Mouse (Mus musculus): ENCODE measurements around the gene Cnpy3.

The Cnpy3 gene

GRCm38 (mm10) chr17:46763544-46763943 lies 11.5 kb upstream of the Cnpy3 start, which contains the start of gene Ptcra:
Gene Ptcra, minus strand, starts transcription at chr17:46763712.
- no peak for DNase-seq

GRCm38 (mm10) chr17:46758753-46759152 lies 6.7 kb upstream of the Cnpy3 start:
- no peak for DNase-seq

- peak; percentile 71 for DNase-seq
Measured at GRCm38 (mm10) chr17:46751056-46751793, 789 bp downstream of the Cnpy3 start.

GRCm38 (mm10) chr17:46750580-46750979 lies 1.4 kb downstream of the Cnpy3 start:
- DNase-seq: no peak

- no peak for DNase-seq
Measured at GRCm38 (mm10) chr17:46749282-46749681, 2.7 kb downstream of the Cnpy3 start.

- no peak for DNase-seq
Measured at GRCm38 (mm10) chr17:46747806-46748205, 4.2 kb downstream of the Cnpy3 start.

- no peak for DNase-seq
Measured at GRCm38 (mm10) chr17:46747234-46747633, 4.8 kb downstream of the Cnpy3 start.

- no peak for DNase-seq
Measured at GRCm38 (mm10) chr17:46745506-46745905, 6.5 kb downstream of the Cnpy3 start.

GRCm38 (mm10) chr17:46742986-46743385 lies 9.0 kb downstream of the Cnpy3 start:
- DNase-seq: no peak

- DNase-seq: no peak
Measured at GRCm38 (mm10) chr17:46741305-46741704, 10.7 kb downstream of the Cnpy3 start.

GRCm38 (mm10) chr17:46736160-46736559 lies 15.9 kb downstream of the Cnpy3 start:
- no peak for DNase-seq

- no peak for DNase-seq
Measured at GRCm38 (mm10) chr17:46735287-46735686, 16.7 kb downstream of the Cnpy3 start.

- DNase-seq: no peak
Measured at GRCm38 (mm10) chr17:46734055-46734454, 18.0 kb downstream of the Cnpy3 start.

GRCm38 (mm10) chr17:46728904-46729318 lies 23.1 kb downstream of the Cnpy3 start, which contains the start of gene Gnmt:
Gene Gnmt, minus strand, starts transcription at chr17:46729168.
- peak; percentile 94 for DNase-seq

- DNase-seq: no peak
Measured at GRCm38 (mm10) chr17:46728496-46728895, 23.5 kb downstream of the Cnpy3 start.

GRCm38 (mm10) chr17:46728021-46728420 lies 24.0 kb downstream of the Cnpy3 start:
- peak; percentile 69 for DNase-seq

GRCm38 (mm10) chr17:46727271-46727670 lies 24.7 kb downstream of the Cnpy3 start:
- DNase-seq: peak; percentile 23

- DNase-seq: no peak
Measured at GRCm38 (mm10) chr17:46725731-46726645, 26.0 kb downstream of the Cnpy3 start.

- DNase-seq: peak; percentile 40
Measured at GRCm38 (mm10) chr17:46725273-46725672, 26.7 kb downstream of the Cnpy3 start.

GRCm38 (mm10) chr17:46724477-46725084 lies 27.4 kb downstream of the Cnpy3 start:
- DNase-seq: no peak

GRCm38 (mm10) chr17:46721077-46721476 lies 30.9 kb downstream of the Cnpy3 start:
- DNase-seq: no peak

- DNase-seq: peak; percentile 33
Measured at GRCm38 (mm10) chr17:46714756-46715481, 37.1 kb downstream of the Cnpy3 start.

GRCm38 (mm10) chr17:46713849-46714248 lies 38.2 kb downstream of the Cnpy3 start:
- no peak for DNase-seq
